ENCODE assay signal across 25 mouse cellular contexts in the genomic region with DNA sequence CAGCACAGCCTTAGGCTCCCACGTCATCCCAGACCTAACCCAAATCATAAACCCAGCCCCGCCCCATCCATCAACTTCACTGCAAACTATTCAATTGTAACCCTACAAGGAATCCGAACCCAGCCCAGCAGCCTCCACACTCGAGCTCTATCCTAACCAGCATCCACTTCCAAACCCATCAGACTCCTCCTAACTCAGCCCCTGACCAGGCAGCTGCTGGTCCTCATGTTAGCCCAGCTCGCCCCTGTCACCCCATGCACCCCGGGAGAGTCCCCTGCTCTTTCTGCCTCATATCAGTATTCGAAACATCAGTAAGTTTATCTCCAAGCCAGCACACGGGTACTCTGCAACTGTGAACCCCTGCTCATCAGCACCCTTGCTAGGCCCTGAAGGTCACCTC. TPM values are rescaled to one million over a fixed set of nuclear protein-coding genes. Genes with fewer than 3 reads are reported as not detected.
"Had no signal": no experiment of that assay in that cellular context is flagged by ENCODE, and none has a peak within 500 bp of the region (broad histone marks: within the 10 kb centered on the region; RNA-seq: fewer than 3 reads in every experiment).

No protein-coding gene starts in this region.

- H3K4me2 ChIP-seq: lung, embryonic 15.5 days; midbrain, embryonic 11.5 days; midbrain, embryonic 13.5 days; midbrain, embryonic 15.5 days; neural tube, embryonic 12.5 days had no signal

- DNase-seq: lung, adult 2 months; lung, postnatal 14 days; lung, postnatal 36 days; retina, postnatal 1 day; right cerebral cortex, adult 18-20 months; right cerebral cortex, postnatal 25 days; right cerebral cortex, postnatal 4 days; spleen, adult 18-20 months; thymus, adult 18-20 months; thymus, postnatal 14 days; thymus, postnatal 36 days had no signal

- H3K9ac ChIP-seq: lung, embryonic 15.5 days; midbrain, embryonic 13.5 days; midbrain, embryonic 15.5 days; neural tube, embryonic 12.5 days had no signal

- H3K9me3 ChIP-seq: lung, embryonic 15.5 days; megakaryocyte, embryonic 14.5 days; midbrain, embryonic 13.5 days; midbrain, embryonic 15.5 days; neural tube, embryonic 12.5 days had no signal

- H3K27me3 ChIP-seq: lung, embryonic 15.5 days; midbrain, embryonic 13.5 days; midbrain, embryonic 15.5 days; neural tube, embryonic 12.5 days had no signal

- ATAC-seq: lung, postnatal 0 days; midbrain, embryonic 13.5 days; midbrain, embryonic 15.5 days had no signal

- H3K36me3 ChIP-seq: lung, embryonic 15.5 days; midbrain, embryonic 13.5 days; midbrain, embryonic 15.5 days; neural tube, embryonic 12.5 days had no signal

- H3K27ac ChIP-seq: lung, embryonic 15.5 days; macrophage; midbrain, embryonic 13.5 days; midbrain, embryonic 15.5 days; neural tube, embryonic 12.5 days had no signal

- H3K4me3 ChIP-seq: lung, embryonic 15.5 days; megakaryocyte, embryonic 14.5 days; midbrain, embryonic 13.5 days; midbrain, embryonic 15.5 days; neural tube, embryonic 12.5 days had no signal

RNA-seq across cellular contexts. Expression of gene Guca2a, which starts 1.8 kb away (rescaled TPM):
- total RNA-seq: megakaryocyte progenitor cell, adult 5-6 weeks; midbrain, postnatal 0 days; monocyte, adult 5-6 weeks had no signal
- polyA plus RNA-seq: lung, adult 2 months; lung, embryonic 15.5 days; macrophage; midbrain, embryonic 11.5 days; midbrain, embryonic 13.5 days; midbrain, embryonic 15.5 days; midbrain, postnatal 0 days; neural tube, embryonic 12.5 days; neural tube, embryonic 14.5 days; stomach, embryonic 14.5 days; thymus, postnatal 0 days had no signal

RNA-seq across cellular contexts. Expression of gene Guca2b, which starts 23.1 kb away (rescaled TPM):
- total RNA-seq: megakaryocyte progenitor cell, adult 5-6 weeks; midbrain, postnatal 0 days; monocyte, adult 5-6 weeks had no signal
- polyA plus RNA-seq: lung, adult 2 months; lung, embryonic 15.5 days; lung, postnatal 0 days; macrophage; midbrain, embryonic 11.5 days; midbrain, embryonic 13.5 days; midbrain, embryonic 15.5 days; midbrain, postnatal 0 days; neural tube, embryonic 12.5 days; neural tube, embryonic 14.5 days; stomach, embryonic 14.5 days had no signal
